Mouse (Mus musculus) intestine, embryonic 14.5 days (tissue): Measurements from ENCODE around the gene Stn1. TPM values are rescaled to one million over a fixed set of nuclear protein-coding genes. Genes with fewer than 3 reads are reported as not detected.

Source experiments
- ATAC-seq: fragments of 200-750 bp; cut with Nextera tagmentation; replicated peaks from 2 replicates; pipeline ENCODE4 v1.8.0; 2017; ENCODE audit warnings: low read depth, moderate number of reproducible peaks, moderate TSS enrichment, moderate library complexity; ENCODE audit not compliant: low FRiP score, low TSS enrichment
- DNase-seq: peaks from one replicate; pipeline ENCODE4 v3.0.0-alpha.2; 2018; ENCODE audit warnings: low spot score
- H3K27ac ChIP-seq: fragments of 300-500 bp; sonication (generic); 2 replicates; pipeline ENCODE4 v1.5.1; 2014; ENCODE audit warnings: low read depth, mild to moderate bottlenecking, control low read depth
- H3K27me3 ChIP-seq: fragments of 300-500 bp; sonication (generic); replicated peaks from 2 replicates; pipeline ENCODE4 v1.6.1; 2014; ENCODE audit warnings: low read length, control low read depth; ENCODE audit not compliant: control insufficient read depth, insufficient read depth
- H3K36me3 ChIP-seq: fragments of 300-500 bp; sonication (generic); 2 replicates; pipeline ENCODE4 v1.6.1; 2014; ENCODE audit warnings: low read length, control low read depth; ENCODE audit not compliant: control insufficient read depth, insufficient read depth
- H3K4me1 ChIP-seq: fragments of 300-500 bp; sonication (generic); replicated peaks from 2 replicates; pipeline ENCODE4 v1.6.1; 2014; ENCODE audit warnings: low read length, control low read depth, mixed read lengths; ENCODE audit not compliant: control insufficient read depth, insufficient read depth
- H3K4me2 ChIP-seq: fragments of 300-500 bp; sonication (generic); 2 replicates; pipeline ENCODE4 v1.6.1; 2014; ENCODE audit warnings: low read length
- H3K4me3 ChIP-seq: fragments of 300-500 bp; sonication (generic); 2 replicates; pipeline ENCODE4 v1.5.1; 2014; ENCODE audit warnings: low read depth, low read length, control low read depth, mixed read lengths
- H3K9ac ChIP-seq: fragments of 300-500 bp; sonication (generic); 2 replicates; pipeline ENCODE4 v1.6.1; 2014; ENCODE audit warnings: mild to moderate bottlenecking, low read length
- H3K9me3 ChIP-seq: fragments of 300-500 bp; sonication (generic); 2 replicates; pipeline ENCODE4 v1.6.1; 2016; ENCODE audit warnings: low read length, control low read depth; ENCODE audit not compliant: control insufficient read depth
- WGBS: fragments of 180-500 bp; shearing (Covaris S2); extraction: QIAGEN DNeasy Blood & Tissue Kit; methylation state at CpG from one replicate; pipeline ENCODE4 v1.1.7; 2014; 5-methylcytosine and 5-hydroxymethylcytosine counted together
- polyA plus RNA-seq: library from polyadenylated mRNA; unstranded; fragments of >200 nt; fragmentation: Nextera tagmentation; extraction: Ambion mirVana; gene quantifications from 2 replicates; pipeline ENCODE4 v1.2.1, GENCODE M21; 2014

The Stn1 gene
- polyA plus RNA-seq, 1 experiment from 2014 or later, result 53.5 TPM

GRCm38 (mm10) chr19:47570042-47570441 is 32.7 kb upstream of the Stn1 start:
- Histone ChIP-seq H3K27me3 (no peaks in the 10 kb centered on the region), H3K9me3 (no peaks in the 10 kb centered on the region), H3K4me1 (0 out of 2 replicates have a peak, but pooled peaks cover 3% of the 10 kb centered on the region), H3K36me3 (no peaks in the 10 kb centered on the region), H3K27ac (no peak overlapping the region), H3K4me2 (no peak overlapping the region), H3K9ac (no peak overlapping the region), H3K4me3 (no peak overlapping the region)
- DNase-seq (no peak), ATAC-seq (no peak)
- 87% methylated on average over 5 of the region's 5 CpGs for WGBS

- Histone ChIP-seq H3K4me3 (no peak overlapping the region), H3K36me3 (no peaks in the 10 kb centered on the region), H3K9ac (no peak overlapping the region), H3K9me3 (no peaks in the 10 kb centered on the region), H3K4me2 (no peak overlapping the region), H3K27ac (no peak overlapping the region), H3K27me3 (no peaks in the 10 kb centered on the region), H3K4me1 (0 out of 2 replicates have a peak, but pooled peaks cover 12% of the 10 kb centered on the region)
- DNase-seq (no peak), ATAC-seq (no peak)
- WGBS, result 65% methylated on average over 8 of the region's 8 CpGs
These were observed 28.7 kb upstream of the Stn1 start for GRCm38 (mm10) chr19:47565994-47566393.

- DNase-seq, result no peak
- no peaks in the 10 kb centered on the region for H3K27me3 ChIP-seq
These were observed 27.8 kb upstream of the Stn1 start for GRCm38 (mm10) chr19:47565031-47565654.

DNA sequence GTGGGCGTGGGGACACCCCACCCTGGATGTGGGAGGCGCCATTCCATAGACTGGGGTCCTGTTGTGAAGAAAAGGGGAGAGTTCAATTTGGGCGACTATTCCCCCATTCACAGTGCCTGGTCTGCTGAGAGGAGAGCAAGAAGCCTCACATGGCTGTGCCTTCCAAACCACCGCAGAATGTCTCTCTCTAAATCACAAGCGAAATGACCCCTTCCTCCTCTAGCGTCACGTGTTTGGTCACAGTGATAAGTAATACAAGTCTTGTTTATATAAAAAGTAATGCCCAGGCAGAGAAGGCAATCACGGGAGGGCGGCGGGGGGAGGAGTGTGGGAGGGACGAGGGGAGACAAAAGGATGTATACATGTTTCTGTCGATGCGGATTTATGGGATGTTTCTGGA is 26.4 kb upstream of the Stn1 start:
- Histone ChIP-seq H3K36me3 (no peaks in the 10 kb centered on the region), H3K4me3 (0 out of 2 replicates have a peak overlapping the region, but pooled peaks have one; percentile 3), H3K4me1 (peaks cover 15% of the 10 kb centered on the region; the same call in 1 of the 2 replicates), H3K4me2 (peak overlapping the region; percentile 39), H3K27me3 (no peaks in the 10 kb centered on the region), H3K9ac (no peak overlapping the region), H3K27ac (no peak overlapping the region), H3K9me3 (no peaks in the 10 kb centered on the region)
- DNase-seq (no peak), ATAC-seq (no peak)
- WGBS, result 27% methylated on average over 13 of the region's 13 CpGs

More at GRCm38 (mm10) chr19:47565031-47565654, 27.8 kb upstream of the Stn1 start:
- Histone ChIP-seq H3K27ac (0 out of 2 replicates have a peak overlapping the region, but pooled peaks have one; percentile 3), H3K9ac (no peak overlapping the region), H3K36me3 (no peaks in the 10 kb centered on the region), H3K4me2 (no peak overlapping the region), H3K4me3 (no peak overlapping the region), H3K4me1 (0 out of 2 replicates have a peak, but pooled peaks cover 12% of the 10 kb centered on the region), H3K9me3 (no peaks in the 10 kb centered on the region)
- 52% methylated on average over 17 of the region's 17 CpGs for WGBS
- ATAC-seq, result no peak

DNA sequence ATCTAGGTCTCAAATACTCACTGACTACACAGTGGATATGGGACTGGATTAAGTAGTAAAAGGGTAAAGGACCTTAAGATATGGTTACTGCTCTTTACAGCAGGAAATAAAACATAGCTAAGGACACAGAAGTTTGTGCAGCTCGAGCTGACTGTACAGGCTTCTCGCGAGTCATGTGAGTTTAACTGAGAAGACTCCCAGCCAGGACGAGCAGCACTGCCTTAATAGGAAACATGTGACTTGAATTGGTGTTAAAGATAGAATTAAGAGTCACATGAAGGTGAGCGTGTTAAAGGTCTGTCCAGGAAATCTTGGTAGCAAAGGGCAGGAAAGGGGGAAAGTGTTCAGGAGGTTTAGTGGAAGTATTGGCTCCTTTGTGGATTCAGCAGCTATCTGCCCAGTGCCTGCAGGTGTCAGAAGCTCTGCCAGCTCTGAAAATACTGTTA is 24.7 kb upstream of the Stn1 start:
- Histone ChIP-seq H3K4me1 (peaks cover 15% of the 10 kb centered on the region; the same call in 1 of the 2 replicates), H3K27me3 (no peaks in the 10 kb centered on the region), H3K4me3 (no peak overlapping the region), H3K27ac (no peak overlapping the region), H3K4me2 (no peak overlapping the region), H3K36me3 (no peaks in the 10 kb centered on the region), H3K9ac (no peak overlapping the region), H3K9me3 (no peaks in the 10 kb centered on the region)
- WGBS, result 32% methylated on average over 5 of the region's 5 CpGs
- ATAC-seq, result peak; percentile 55; the same call in 1 of the 2 replicates
- DNase-seq, result peak; percentile 65

DNA sequence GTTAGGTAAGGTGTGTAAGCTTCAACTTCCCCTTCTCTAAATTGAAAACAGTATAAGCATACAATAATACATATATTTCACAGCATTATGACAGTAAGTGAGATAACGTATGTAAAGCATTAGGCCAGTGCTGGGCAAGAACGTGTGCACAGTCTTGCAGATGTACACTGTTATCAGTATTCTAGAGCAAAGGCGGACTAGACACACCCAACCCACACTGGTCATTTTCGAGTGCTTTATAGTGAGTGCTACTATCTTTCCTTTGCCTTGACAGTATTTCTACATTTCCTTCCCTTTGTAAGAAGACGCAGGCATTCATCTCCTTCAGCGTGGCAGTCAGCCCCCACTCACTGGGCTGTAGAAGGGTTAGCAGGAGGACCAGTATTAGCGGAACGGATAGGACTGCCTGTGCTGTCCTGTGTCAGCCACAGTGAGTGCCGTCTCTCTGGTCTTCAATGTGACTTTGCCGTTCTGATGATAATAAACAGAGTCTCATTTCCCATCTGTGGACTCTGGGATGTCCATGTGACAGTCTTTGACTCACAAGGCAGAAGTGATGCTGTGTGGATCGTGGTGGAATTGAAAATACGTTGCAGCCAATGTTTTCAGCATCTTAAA is 23.3 kb upstream of the Stn1 start:
- no peak overlapping the region for H3K27ac ChIP-seq
- 0 out of 2 replicates have a peak, but pooled peaks have one; percentile 24 for ATAC-seq
- DNase-seq, result no peak

GRCm38 (mm10) chr19:47559751-47560512 is 22.6 kb upstream of the Stn1 start:
- Histone ChIP-seq H3K27me3 (no peaks in the 10 kb centered on the region), H3K4me3 (no peak overlapping the region), H3K4me1 (peaks cover 12% of the 10 kb centered on the region; the same call in 1 of the 2 replicates), H3K9me3 (no peaks in the 10 kb centered on the region), H3K36me3 (no peaks in the 10 kb centered on the region), H3K4me2 (no peak overlapping the region), H3K9ac (no peak overlapping the region), H3K27ac (no peak overlapping the region)
- no peak for DNase-seq
- 60% methylated on average over 14 of the region's 14 CpGs for WGBS
- no peak for ATAC-seq

More for the DNA sequence above, 23.3 kb upstream of the Stn1 start:
- Histone ChIP-seq H3K4me3 (no peak overlapping the region), H3K36me3 (no peaks in the 10 kb centered on the region), H3K9me3 (no peaks in the 10 kb centered on the region), H3K4me2 (no peak overlapping the region), H3K4me1 (peaks cover 15% of the 10 kb centered on the region; the same call in 1 of the 2 replicates), H3K27me3 (no peaks in the 10 kb centered on the region), H3K9ac (no peak overlapping the region)
- 62% methylated on average over 12 of the region's 12 CpGs for WGBS

GRCm38 (mm10) chr19:47559145-47559544 is 21.8 kb upstream of the Stn1 start:
- no peaks in the 10 kb centered on the region for H3K9me3 ChIP-seq
- 68% methylated on average over 5 of the region's 5 CpGs for WGBS
- no peak overlapping the region for H3K4me3 ChIP-seq
- H3K36me3 ChIP-seq, result no peaks in the 10 kb centered on the region
- no peak for ATAC-seq
- DNase-seq, result no peak
- no peak overlapping the region for H3K27ac ChIP-seq
- H3K4me2 ChIP-seq, result no peak overlapping the region
- H3K9ac ChIP-seq, result no peak overlapping the region
- H3K4me1 ChIP-seq, result peaks cover 12% of the 10 kb centered on the region; the same call in 1 of the 2 replicates
- H3K27me3 ChIP-seq, result no peaks in the 10 kb centered on the region
